11 mouse cellular contexts compared by ENCODE assay signal in genomic region chr11:116446308-116446887, GRCm38 (mm10). TPM values are rescaled to one million over a fixed set of nuclear protein-coding genes. Genes with fewer than 3 reads are reported as not detected.
DNase-seq lines count a peak whose midpoint lies in the region; ATAC-seq lines count a peak whose summit lies in the region.
"Had no signal": no experiment of that assay in that cellular context is flagged by ENCODE, and none has a peak within 500 bp of the region (broad histone marks: within the 10 kb centered on the region; RNA-seq: fewer than 3 reads in every experiment).

No protein-coding gene starts in this region.

- peaks cover 13% of the 10 kb centered on the region for H3K27me3 ChIP-seq in liver, embryonic 11.5 days (replicated peaks; ENCODE audit: control insufficient read depth, insufficient read depth, low read length)
- peaks cover 25% of the 10 kb centered on the region for H3K27me3 ChIP-seq in embryonic facial prominence, embryonic 13.5 days
- H3K27me3 ChIP-seq in hindbrain, embryonic 14.5 days (ENCODE audit: control insufficient read depth, insufficient read depth, low read length): peaks cover 15% of the 10 kb centered on the region; the same call in 1 of the 2 replicates
- peaks cover 13% of the 10 kb centered on the region for H3K27me3 ChIP-seq in midbrain, embryonic 16.5 days (ENCODE audit: control insufficient read depth, insufficient read depth, low read depth, low read length)

- DNase-seq in liver, embryonic 11.5 days (ENCODE audit: low spot score): no peak
- DNase-seq in liver: no peak
- DNase-seq in hindbrain, embryonic 14.5 days (ENCODE audit: low spot score): no peak
- no peak for DNase-seq in right cerebral cortex, postnatal 10 days (ENCODE audit: low spot score in 2 of 2)
- DNase-seq in adrenal gland, postnatal 4 days (ENCODE audit: low spot score in 2 of 2): no peak

- ATAC-seq in liver, embryonic 11.5 days (replicated peaks; ENCODE audit: low FRiP score): 0 out of 2 replicates have a peak, but pooled peaks have one; percentile 9
- ATAC-seq in embryonic facial prominence, embryonic 13.5 days (ENCODE audit: insufficient number of reproducible peaks, insufficient read depth, low FRiP score, low TSS enrichment, low read depth): no peak
- ATAC-seq in hindbrain, embryonic 14.5 days (ENCODE audit: low FRiP score): no peak
- ATAC-seq in midbrain, embryonic 16.5 days: peak; percentile 57
- no peak for ATAC-seq in megakaryocyte progenitor cell, adult 5-6 weeks (replicated peaks; ENCODE audit: poor library complexity)

- no peak overlapping the region for H3K27ac ChIP-seq in liver, embryonic 11.5 days (ENCODE audit: low read depth, low read length)
- no peak overlapping the region for H3K27ac ChIP-seq in embryonic facial prominence, embryonic 13.5 days
- no peak overlapping the region for H3K27ac ChIP-seq in hindbrain, embryonic 14.5 days
- H3K27ac ChIP-seq in midbrain, embryonic 16.5 days (ENCODE audit: low read length): no peak overlapping the region

- no peaks in the 10 kb centered on the region for H3K9me3 ChIP-seq in liver, embryonic 11.5 days (ENCODE audit: control insufficient read depth, low read length)
- no peaks in the 10 kb centered on the region for H3K9me3 ChIP-seq in embryonic facial prominence, embryonic 13.5 days
- H3K9me3 ChIP-seq in hindbrain, embryonic 14.5 days (ENCODE audit: control insufficient read depth, low read length): no peaks in the 10 kb centered on the region; the same call in 1 of the 2 replicates
- peaks cover 3% of the 10 kb centered on the region for H3K9me3 ChIP-seq in midbrain, embryonic 16.5 days (replicated peaks; ENCODE audit: control insufficient read depth, low read length, poor library complexity, severe bottlenecking)

- H3K9ac ChIP-seq in liver, embryonic 11.5 days (ENCODE audit: low read depth, low read length): no peak overlapping the region
- peak overlapping the region; percentile 52; the same call in 1 of the 2 replicates for H3K9ac ChIP-seq in embryonic facial prominence, embryonic 13.5 days
- no peak overlapping the region for H3K9ac ChIP-seq in hindbrain, embryonic 14.5 days
- H3K9ac ChIP-seq in midbrain, embryonic 16.5 days (ENCODE audit: low read depth, low read length): peak overlapping the region; percentile 50; the same call in 1 of the 2 replicates

- H3K4me1 ChIP-seq in liver, embryonic 11.5 days (replicated peaks; ENCODE audit: control insufficient read depth, insufficient read depth, low read length): peaks cover 4% of the 10 kb centered on the region
- peaks cover 9% of the 10 kb centered on the region for H3K4me1 ChIP-seq in embryonic facial prominence, embryonic 13.5 days
- H3K4me1 ChIP-seq in hindbrain, embryonic 14.5 days (replicated peaks; ENCODE audit: control insufficient read depth, insufficient read depth, low read length): no peaks in the 10 kb centered on the region; the same call in 1 of the 2 replicates
- 0 out of 2 replicates have a peak, but pooled peaks cover 2% of the 10 kb centered on the region for H3K4me1 ChIP-seq in midbrain, embryonic 16.5 days (ENCODE audit: control insufficient read depth, insufficient read depth, low read length)

- 12% methylated on average over 19 of the region's 19 CpGs for WGBS in liver, embryonic 11.5 days
- 13% methylated on average over 19 of the region's 19 CpGs for WGBS in embryonic facial prominence, embryonic 13.5 days
- 14% methylated on average over 19 of the region's 19 CpGs for WGBS in hindbrain, embryonic 14.5 days
- 17% methylated on average over 19 of the region's 19 CpGs for WGBS in midbrain, embryonic 16.5 days

- H3K36me3 ChIP-seq in liver, embryonic 11.5 days (ENCODE audit: control insufficient read depth, insufficient read depth, low read length): no peaks in the 10 kb centered on the region
- no peaks in the 10 kb centered on the region for H3K36me3 ChIP-seq in embryonic facial prominence, embryonic 13.5 days
- no peaks in the 10 kb centered on the region for H3K36me3 ChIP-seq in hindbrain, embryonic 14.5 days (replicated peaks; ENCODE audit: control insufficient read depth, insufficient read depth)
- no peaks in the 10 kb centered on the region for H3K36me3 ChIP-seq in midbrain, embryonic 16.5 days (ENCODE audit: control insufficient read depth, insufficient read depth, low read length)

- no peak overlapping the region for H3K4me2 ChIP-seq in liver, embryonic 11.5 days
- H3K4me2 ChIP-seq in embryonic facial prominence, embryonic 13.5 days: peak overlapping the region; percentile 43
- H3K4me2 ChIP-seq in hindbrain, embryonic 14.5 days (replicated peaks): peak overlapping the region; percentile 6; the same call in 1 of the 2 replicates
- 0 out of 2 replicates have a peak overlapping the region, but pooled peaks have one; percentile 16 for H3K4me2 ChIP-seq in midbrain, embryonic 16.5 days (ENCODE audit: low read length)

- H3K4me3 ChIP-seq in liver, embryonic 11.5 days (ENCODE audit: low read depth, low read length): no peak overlapping the region
- peak overlapping the region; percentile 14 for H3K4me3 ChIP-seq in embryonic facial prominence, embryonic 13.5 days
- no peak overlapping the region for H3K4me3 ChIP-seq in hindbrain, embryonic 14.5 days (replicated peaks; ENCODE audit: low read length)
- H3K4me3 ChIP-seq in midbrain, embryonic 16.5 days (ENCODE audit: low read depth, low read length): no peak overlapping the region

RNA-seq across cellular contexts. Expression of gene Ubald2, which starts 12.5 kb away (rescaled TPM):
- polyA plus RNA-seq in liver, embryonic 11.5 days (2014; fragmentation: Nextera tagmentation; extraction: Ambion mirVana): 78.6 and 80.2 TPM in 2 replicates
- 26.4 and 35.2 TPM in 2 replicates for polyA plus RNA-seq in embryonic facial prominence, embryonic 13.5 days (2015; fragmentation: Nextera tagmentation; extraction: Ambion mirVana)
- polyA plus RNA-seq in hindbrain, embryonic 14.5 days (2014; fragmentation: Nextera tagmentation; extraction: Ambion mirVana): 61.4 and 67.6 TPM in 2 replicates
- 36.2 and 36.3 TPM in 2 replicates for polyA plus RNA-seq in midbrain, embryonic 16.5 days (2015; fragmentation: Nextera tagmentation; extraction: Ambion mirVana)
- total RNA-seq in adrenal gland, postnatal 4 days (2021): 10 to 100 TPM; 62.1 to 63.9 TPM
- total RNA-seq in megakaryocyte progenitor cell, adult 5-6 weeks (2015): 74.1 and 75.9 TPM in 2 replicates
- total RNA-seq in megakaryocyte progenitor cell, adult 5-6 weeks (2017): 71.7 and 76.0 TPM in 2 replicates

RNA-seq across cellular contexts. Expression of gene Qrich2, which starts 19.6 kb away (rescaled TPM):
- 0.16 TPM in 1 of 2 replicates, not detected in the other for polyA plus RNA-seq in liver, embryonic 11.5 days (2014; fragmentation: Nextera tagmentation; extraction: Ambion mirVana)
- 0.19 and 0.55 TPM in 2 replicates for polyA plus RNA-seq in embryonic facial prominence, embryonic 13.5 days (2015; fragmentation: Nextera tagmentation; extraction: Ambion mirVana)
- polyA plus RNA-seq in hindbrain, embryonic 14.5 days (2014; fragmentation: Nextera tagmentation; extraction: Ambion mirVana): 0.09 TPM in 1 of 2 replicates, not detected in the other
- 0.08 TPM in 1 of 2 replicates, not detected in the other for polyA plus RNA-seq in midbrain, embryonic 16.5 days (2015; fragmentation: Nextera tagmentation; extraction: Ambion mirVana)
- under 1 TPM in 1 of 2 experiments, not detected in 1; 0.14 TPM for total RNA-seq in adrenal gland, postnatal 4 days (2021)
- total RNA-seq in megakaryocyte progenitor cell, adult 5-6 weeks (2015): not detected in 2 replicates
- 0.07 TPM in 1 of 2 replicates, not detected in the other for total RNA-seq in megakaryocyte progenitor cell, adult 5-6 weeks (2017)
- total RNA-seq: adrenal gland, postnatal 36 days; common myeloid progenitor, adult 5-6 weeks; MEL had no signal

RNA-seq across cellular contexts. Expression of gene Rnf157, which starts 33.6 kb away (rescaled TPM):
- 5.0 and 6.8 TPM in 2 replicates for polyA plus RNA-seq in liver, embryonic 11.5 days (2014; fragmentation: Nextera tagmentation; extraction: Ambion mirVana)
- polyA plus RNA-seq in embryonic facial prominence, embryonic 13.5 days (2015; fragmentation: Nextera tagmentation; extraction: Ambion mirVana): 10.2 and 16.5 TPM in 2 replicates
- polyA plus RNA-seq in hindbrain, embryonic 14.5 days (2014; fragmentation: Nextera tagmentation; extraction: Ambion mirVana): 68.5 and 75.5 TPM in 2 replicates
- polyA plus RNA-seq in midbrain, embryonic 16.5 days (2015; fragmentation: Nextera tagmentation; extraction: Ambion mirVana): 32.3 and 41.8 TPM in 2 replicates
- 10 to 100 TPM; 20.0 to 22.0 TPM for total RNA-seq in adrenal gland, postnatal 4 days (2021)
- 7.1 and 7.6 TPM in 2 replicates for total RNA-seq in megakaryocyte progenitor cell, adult 5-6 weeks (2015)
- total RNA-seq in megakaryocyte progenitor cell, adult 5-6 weeks (2017): 5.5 and 7.6 TPM in 2 replicates

RNA-seq across cellular contexts. Expression of gene Prpsap1, which starts 47.6 kb away (rescaled TPM):
- 133 and 135 TPM in 2 replicates for polyA plus RNA-seq in liver, embryonic 11.5 days (2014; fragmentation: Nextera tagmentation; extraction: Ambion mirVana)
- 186 and 193 TPM in 2 replicates for polyA plus RNA-seq in embryonic facial prominence, embryonic 13.5 days (2015; fragmentation: Nextera tagmentation; extraction: Ambion mirVana)
- polyA plus RNA-seq in hindbrain, embryonic 14.5 days (2014; fragmentation: Nextera tagmentation; extraction: Ambion mirVana): 162 and 173 TPM in 2 replicates
- polyA plus RNA-seq in midbrain, embryonic 16.5 days (2015; fragmentation: Nextera tagmentation; extraction: Ambion mirVana): 177 and 198 TPM in 2 replicates
- total RNA-seq in adrenal gland, postnatal 4 days (2021): 100 to 1,000 TPM in 1 of 2 experiments, 10 to 100 TPM in 1; 95.7 to 103 TPM
- total RNA-seq in megakaryocyte progenitor cell, adult 5-6 weeks (2015): 46.9 and 49.3 TPM in 2 replicates
- 27.9 and 33.0 TPM in 2 replicates for total RNA-seq in megakaryocyte progenitor cell, adult 5-6 weeks (2017)

Comparison
In these comparisons a context has a peak if more than half of its experiments do, and no peak if none do; other contexts are left out.
1. ATAC-seq: peak in liver, embryonic 11.5 days (single experiment) and midbrain, embryonic 16.5 days (single experiment); none in embryonic facial prominence, embryonic 13.5 days (single experiment), hindbrain, embryonic 14.5 days (single experiment) and megakaryocyte progenitor cell, adult 5-6 weeks (single experiment).
2. H3K9ac ChIP-seq: peak in embryonic facial prominence, embryonic 13.5 days (single experiment) and midbrain, embryonic 16.5 days (single experiment); none in liver, embryonic 11.5 days (single experiment) and hindbrain, embryonic 14.5 days (single experiment).